Mouse (Mus musculus) B cell, adult 67 days (primary cell): ENCODE measurements around the gene Retreg3. TPM values are rescaled to one million over a fixed set of nuclear protein-coding genes. Genes with fewer than 3 reads are reported as not detected.

Source experiments
- total RNA-seq, 2 experiments: library from RNA; stranded (reverse); gene quantifications; 4 replicates each; pipeline ENCODE4 v1.2.4; 2023

The Retreg3 gene
- total RNA-seq, result 10 to 100 TPM; 85.9 to 89.2 TPM

DNA sequence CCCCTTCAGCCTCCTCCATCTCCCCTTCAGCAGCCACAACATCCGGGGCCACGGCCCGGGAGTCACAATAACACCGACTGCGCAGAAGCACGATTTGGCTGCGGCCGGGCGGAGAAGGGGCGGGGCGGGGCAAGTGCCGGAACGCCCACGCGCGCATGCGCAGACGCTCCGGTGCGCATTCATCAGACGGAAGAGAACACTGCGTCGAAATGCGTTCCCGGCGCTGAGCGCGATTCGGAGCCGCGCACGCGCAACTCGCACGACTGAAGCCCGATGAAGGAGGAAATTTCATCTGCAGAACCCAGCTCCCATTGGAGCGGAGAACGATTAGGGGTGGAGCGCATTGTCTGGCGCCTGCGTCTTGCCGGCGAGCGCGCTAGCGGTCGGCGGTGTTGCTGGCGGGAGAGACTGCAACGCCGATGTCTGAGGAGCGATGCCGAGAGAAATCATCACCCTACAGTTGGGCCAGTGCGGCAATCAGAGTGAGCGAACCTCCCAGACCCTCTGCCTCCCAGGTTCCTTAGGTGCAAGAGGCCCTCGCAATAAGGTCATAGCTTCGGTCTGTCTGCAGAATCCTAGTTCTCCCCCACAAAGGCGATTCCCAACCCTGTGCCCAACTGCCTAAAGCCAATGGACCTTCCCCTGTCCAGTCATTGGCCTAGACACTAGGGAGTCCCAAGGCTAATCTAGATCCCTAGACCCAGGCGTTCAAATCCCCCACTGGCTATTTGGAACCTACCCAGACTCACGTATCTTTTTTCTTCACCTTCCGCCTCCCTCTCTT lies at the start of gene Retreg3, which contains the start of gene Tubg1:
Gene Retreg3 (minus strand): TSS at position 133 of the 784 bp plus-strand sequence.
Gene Tubg1 (plus strand): TSS at position 178 of the 784 bp plus-strand sequence.

GRCm38 (mm10) chr11:101155728-101156371 lies 36.2 kb upstream of the Retreg3 start, which contains the start of gene Tubg2:
Tubg2 (plus strand) TSS chr11:101155907.

GRCm38 (mm10) chr11:101095314-101096024 lies 24.2 kb downstream of the Retreg3 start, which contains the start of gene Psmc3ip:
Psmc3ip (minus strand) TSS chr11:101095436.

DNA sequence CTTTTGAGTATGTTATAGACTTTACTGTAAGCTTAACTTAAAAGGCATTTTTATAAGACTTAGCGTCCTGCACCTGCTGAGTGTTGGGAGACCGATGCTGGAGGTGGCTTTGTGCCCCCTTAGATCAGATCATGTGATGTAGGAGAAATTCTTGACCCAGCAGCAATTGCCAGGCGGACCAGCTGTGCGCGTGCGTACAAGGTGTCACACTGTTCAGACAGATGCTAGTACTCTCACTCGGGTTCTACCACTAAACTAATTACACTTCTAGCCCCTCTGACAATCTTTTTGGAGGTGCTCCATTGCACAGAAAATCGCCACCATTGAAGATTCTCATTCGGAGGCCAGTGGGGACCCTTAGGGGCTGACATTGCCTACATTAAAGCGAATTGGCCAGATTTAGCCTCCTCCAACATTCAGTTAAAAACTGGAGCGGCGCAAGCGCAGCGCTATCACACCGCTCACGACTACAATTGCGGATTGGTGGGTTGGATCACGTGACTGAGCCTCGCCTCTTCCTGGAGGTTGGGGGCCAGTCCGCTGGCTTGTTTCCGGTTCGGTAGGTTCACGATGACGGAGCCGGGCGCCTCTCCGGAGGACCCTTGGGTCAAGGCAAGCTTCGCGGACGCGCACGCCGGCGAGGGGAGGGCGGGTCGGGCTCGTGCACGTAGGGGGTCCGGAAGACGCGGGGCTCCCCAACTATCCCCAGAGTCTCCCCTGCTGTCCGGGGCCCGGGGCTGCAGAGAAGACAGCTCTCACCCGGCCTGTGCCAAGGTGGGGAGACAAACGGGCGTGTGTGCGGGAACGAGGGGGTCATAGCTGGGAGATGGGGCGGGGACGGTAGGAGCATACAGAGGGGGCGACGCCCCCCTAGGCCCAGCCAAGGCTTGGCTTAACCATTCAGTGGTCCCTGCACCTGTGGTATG lies 32.7 kb downstream of the Retreg3 start, which contains the start of gene Mlx:
Gene Mlx (plus strand): TSS at position 522 of the 926 bp plus-strand sequence.

GRCm38 (mm10) chr11:101082208-101083082 lies 37.2 kb downstream of the Retreg3 start, which contains the start of gene Coasy:
Coasy (plus strand) TSS chr11:101082565.

DNA sequence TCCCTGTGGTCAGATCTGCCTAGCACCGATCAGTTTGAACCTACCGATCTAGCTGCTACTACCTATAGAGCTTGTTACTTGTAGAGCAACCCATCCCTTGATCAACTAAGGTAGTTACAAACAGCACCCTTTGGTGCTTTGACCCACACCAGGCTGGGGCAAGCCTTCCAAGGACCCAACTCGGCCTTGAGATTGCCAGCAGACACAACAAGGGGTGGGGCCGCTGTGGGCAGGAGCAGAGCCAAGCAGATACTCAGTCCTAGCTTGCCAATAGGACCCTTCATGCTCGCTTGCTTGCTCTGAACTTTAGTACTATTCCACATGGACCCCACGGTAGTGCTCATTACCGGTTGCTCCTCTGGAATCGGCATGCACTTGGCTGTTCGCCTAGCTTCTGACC lies 41.6 kb downstream of the Retreg3 start, which contains the start of gene Hsd17b1:
Gene Hsd17b1 (plus strand): TSS at position 291 of the 400 bp plus-strand sequence.

GRCm38 (mm10) chr11:101069391-101070188 lies 50.1 kb downstream of the Retreg3 start, which contains the start of gene Naglu:
Naglu (plus strand) TSS chr11:101070012.

Other genes starting within 250 kb of the Retreg3 start
- 100 to 1,000 TPM; 218 to 234 TPM for gene Stat3, start 180.4 kb downstream of the Retreg3 start, total RNA-seq
- gene Cavin1, start 149.0 kb downstream of the Retreg3 start, total RNA-seq, result not detected
- gene Atp6v0a1, start 110.4 kb downstream of the Retreg3 start, total RNA-seq, result 100 to 1,000 TPM in 1 of 2 experiments, 10 to 100 TPM in 1; 76.8 to 108 TPM
- gene Naglu, start 49.9 kb downstream of the Retreg3 start, total RNA-seq, result 10 to 100 TPM; 18.5 to 24.4 TPM
- 1 to 10 TPM; 2.2 to 2.9 TPM for gene Hsd17b1, start 41.5 kb downstream of the Retreg3 start, total RNA-seq
- gene Coasy, start 37.3 kb downstream of the Retreg3 start, total RNA-seq, result 10 to 100 TPM; 18.3 to 21.7 TPM
- 10 to 100 TPM; 36.8 to 37.6 TPM for gene Mlx, start 32.6 kb downstream of the Retreg3 start, total RNA-seq
- gene Psmc3ip, start 24.5 kb downstream of the Retreg3 start, total RNA-seq, result 1 to 10 TPM; 2.9 to 3.5 TPM
- gene Tubg1, start within 50 bp of the Retreg3 start, total RNA-seq, result 10 to 100 TPM; 14.2 to 17.4 TPM
- gene Tubg2, start 36.0 kb upstream of the Retreg3 start, total RNA-seq, result 1 to 10 TPM; 3.2 to 7.1 TPM
- gene Cntnap1, start 50.6 kb upstream of the Retreg3 start, total RNA-seq, result under 1 TPM; 0.21 to 0.32 TPM
- gene Plekhh3, start 51.5 kb upstream of the Retreg3 start, total RNA-seq, result 1 to 10 TPM in 1 of 2 experiments, under 1 TPM in 1; 0.95 to 1.4 TPM
- not detected for gene Ccr10, start 55.5 kb upstream of the Retreg3 start, total RNA-seq
- gene Ezh1, start 106.6 kb upstream of the Retreg3 start, total RNA-seq, result 10 to 100 TPM; 89.5 to 93.8 TPM
- not detected for gene Ramp2, start 126.1 kb upstream of the Retreg3 start, total RNA-seq
- 10 to 100 TPM; 69.8 to 82.7 TPM for gene Vps25, start 133.8 kb upstream of the Retreg3 start, total RNA-seq
- under 1 TPM; 0.20 to 0.77 TPM for gene Wnk4, start 140.7 kb upstream of the Retreg3 start, total RNA-seq
- under 1 TPM in 1 of 2 experiments, not detected in 1; 0.29 TPM for gene Cntd1, start 159.1 kb upstream of the Retreg3 start, total RNA-seq
- 10 to 100 TPM; 30.6 to 33.6 TPM for gene Coa3, start 159.2 kb upstream of the Retreg3 start, total RNA-seq
- 100 to 1,000 TPM; 185 to 187 TPM for gene Becn1, start 182.4 kb upstream of the Retreg3 start, total RNA-seq
- gene Psme3, start 196.3 kb upstream of the Retreg3 start, total RNA-seq, result 100 to 1,000 TPM; 143 to 148 TPM
- 10 to 100 TPM; 13.2 to 14.9 TPM for gene Aoc2, start 205.2 kb upstream of the Retreg3 start, total RNA-seq
- under 1 TPM in 1 of 2 experiments, not detected in 1; 0.50 TPM for gene Aoc3, start 210.7 kb upstream of the Retreg3 start, total RNA-seq
- not detected for gene G6pc, start 247.7 kb upstream of the Retreg3 start, total RNA-seq